Mouse (Mus musculus): Measurements from ENCODE around the gene Rag1. TPM values are rescaled to one million over a fixed set of nuclear protein-coding genes. Genes with fewer than 3 reads are reported as not detected.
A peak's percentile ranks its signal among the peaks of the same experiment; 100 is the strongest.

Gene Rag1
- polyA plus RNA-seq, 1 experiment from 2014 or later = not detected

DNA sequence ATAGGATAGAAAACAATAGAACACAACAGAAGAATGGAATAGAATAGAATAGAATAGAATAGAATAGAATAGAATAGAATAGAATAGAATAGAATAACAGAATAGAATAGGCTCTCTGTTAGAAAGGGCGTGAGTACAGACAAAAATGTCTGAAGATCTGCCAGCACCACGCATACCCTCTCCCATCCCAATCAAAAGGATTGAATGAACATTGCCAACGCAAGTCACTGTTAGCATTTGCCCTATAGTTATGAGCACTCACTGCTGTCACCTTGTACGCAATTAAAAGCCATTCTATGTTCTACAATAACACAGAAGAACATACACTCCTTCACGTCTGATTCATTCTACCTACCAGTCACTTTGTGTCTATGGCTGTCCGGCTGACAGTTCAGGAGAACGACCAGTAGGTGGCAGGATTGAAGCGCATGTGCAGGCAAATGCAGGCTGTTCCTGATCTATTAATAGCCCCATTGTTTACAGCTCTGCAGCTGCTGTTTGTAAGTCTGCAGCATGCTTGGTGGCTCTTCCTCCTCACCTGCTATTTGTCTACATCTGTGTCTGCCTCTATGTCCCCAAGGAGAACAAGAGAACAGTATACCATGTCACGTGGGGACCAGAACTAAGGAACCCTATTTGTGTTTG, 15.9 kb upstream of the Rag1 start:
- DNase-seq (ENCODE audit: extremely low spot score, low spot score) = peak; percentile 74
- Histone ChIP-seq H3K4me3 (no peak overlapping the region), H3K27ac (peak overlapping the region; percentile 82), H3K27me3 (ENCODE audit: poor library complexity, severe bottlenecking) (no peaks in the 10 kb centered on the region), H3K9me3 (no peaks in the 10 kb centered on the region), H3K36me3 (replicated peaks) (no peaks in the 10 kb centered on the region), H3K4me1 (peaks cover 8% of the 10 kb centered on the region)
- 25% methylated on average over 9 of the region's 9 CpGs for WGBS

DNA sequence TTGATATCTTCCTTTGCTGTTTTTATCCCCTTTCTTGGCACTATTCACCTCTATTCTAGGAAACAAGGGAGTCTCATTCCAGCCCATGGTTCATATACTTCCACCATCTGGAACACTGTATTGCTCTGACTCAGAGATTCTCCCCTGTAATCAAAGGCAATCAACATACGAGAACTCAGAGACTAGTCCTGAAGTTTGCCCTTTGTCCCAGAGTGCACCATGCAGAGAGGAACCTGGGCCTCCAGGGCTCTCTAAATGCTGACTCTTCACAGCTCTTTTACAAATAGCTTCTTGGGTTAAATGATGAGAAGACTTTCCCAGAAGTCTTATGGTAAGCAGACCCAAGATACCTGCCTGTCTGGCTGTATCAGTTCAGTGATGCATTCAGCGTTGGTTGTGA, 11.2 kb upstream of the Rag1 start:
- Histone ChIP-seq H3K4me1 (peaks cover 5% of the 10 kb centered on the region), H3K27me3 (ENCODE audit: poor library complexity, severe bottlenecking) (peaks cover 7% of the 10 kb centered on the region; the same call in 1 of the 2 replicates), H3K4me3 (no peak overlapping the region), H3K36me3 (replicated peaks) (no peaks in the 10 kb centered on the region), H3K9me3 (no peaks in the 10 kb centered on the region), H3K27ac (no peak overlapping the region)
- 78% methylated on average over 2 of the region's 2 CpGs for WGBS
- no peak for DNase-seq (ENCODE audit: extremely low spot score, low spot score)

DNA sequence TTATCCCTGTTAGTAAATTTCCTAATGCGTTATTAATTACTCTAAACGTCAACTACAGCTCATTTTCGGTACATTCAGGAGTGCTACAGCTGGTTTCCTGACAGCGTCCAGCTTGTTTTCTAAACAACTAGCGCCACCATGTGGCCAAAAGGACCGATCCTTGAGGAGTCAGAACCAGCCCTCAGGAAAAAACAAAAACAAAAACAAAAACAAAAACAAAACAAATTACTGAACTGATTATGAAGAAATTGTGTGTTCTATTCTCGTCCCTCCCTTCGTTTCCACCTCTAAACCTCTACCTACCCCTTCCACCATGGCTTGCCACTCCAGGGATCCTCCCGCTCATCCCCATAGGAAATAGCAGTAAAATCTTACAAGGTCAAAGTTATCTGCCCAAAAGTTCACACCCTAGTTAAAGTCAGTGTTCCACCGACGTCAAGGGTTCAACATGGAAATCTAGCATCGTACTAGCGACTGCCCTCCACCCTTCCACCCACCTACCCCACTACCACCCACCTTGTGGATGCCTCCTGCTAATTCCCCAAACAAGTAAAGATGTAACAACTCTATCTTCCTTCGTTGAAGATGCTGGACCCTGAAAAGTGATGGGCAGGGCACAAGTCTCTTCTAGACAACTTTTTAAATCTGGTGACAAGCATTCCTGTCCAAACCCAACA, 3.8 kb upstream of the Rag1 start:
- WGBS = 21% methylated on average over 14 of the region's 14 CpGs
- DNase-seq (ENCODE audit: extremely low spot score, low spot score) = peak; percentile 65
- Histone ChIP-seq H3K27me3 (ENCODE audit: poor library complexity, severe bottlenecking) (peaks cover 16% of the 10 kb centered on the region), H3K36me3 (replicated peaks) (no peaks in the 10 kb centered on the region), H3K9me3 (no peaks in the 10 kb centered on the region), H3K4me3 (peak overlapping the region; percentile 38), H3K4me1 (peaks cover 22% of the 10 kb centered on the region), H3K27ac (no peak overlapping the region)

DNA sequence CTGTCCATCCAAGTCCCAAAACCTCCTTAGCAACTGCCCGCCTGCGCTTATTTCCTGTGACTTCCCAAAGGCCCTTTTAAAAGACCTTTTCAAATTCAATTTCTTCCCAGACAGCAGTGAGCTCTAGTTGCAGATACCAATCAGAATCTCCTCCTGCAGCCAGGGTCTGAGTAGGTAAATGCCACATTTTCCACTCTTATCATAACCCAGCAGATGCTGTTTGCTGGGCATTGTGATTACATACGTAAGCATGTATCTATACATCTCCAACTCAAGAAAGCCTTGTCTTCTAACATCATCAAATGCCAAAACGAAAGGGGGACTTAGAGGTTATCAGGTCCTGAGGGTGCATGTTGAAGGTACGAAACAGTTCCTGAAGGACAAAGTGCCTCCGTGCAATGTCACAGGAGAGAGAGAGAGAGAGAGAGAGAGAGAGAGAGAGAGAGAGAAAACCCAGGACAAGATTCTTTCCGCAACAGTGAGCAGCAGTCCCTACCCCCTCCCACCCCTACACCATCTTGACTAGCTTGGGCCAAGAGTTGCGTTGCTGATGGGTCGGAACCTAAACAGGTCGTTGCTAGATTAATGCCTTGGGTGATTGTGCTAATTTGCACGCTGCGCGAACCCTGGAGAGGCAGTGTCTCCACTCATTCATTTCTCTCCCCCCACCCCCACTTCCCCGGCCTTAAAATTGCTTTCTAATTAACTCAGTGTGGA, 3.1 kb upstream of the Rag1 start:
- WGBS = 41% methylated on average over 14 of the region's 14 CpGs
- peaks cover 22% of the 10 kb centered on the region for H3K4me1 ChIP-seq
- peak; percentile 27 for DNase-seq (ENCODE audit: extremely low spot score, low spot score)

DNA sequence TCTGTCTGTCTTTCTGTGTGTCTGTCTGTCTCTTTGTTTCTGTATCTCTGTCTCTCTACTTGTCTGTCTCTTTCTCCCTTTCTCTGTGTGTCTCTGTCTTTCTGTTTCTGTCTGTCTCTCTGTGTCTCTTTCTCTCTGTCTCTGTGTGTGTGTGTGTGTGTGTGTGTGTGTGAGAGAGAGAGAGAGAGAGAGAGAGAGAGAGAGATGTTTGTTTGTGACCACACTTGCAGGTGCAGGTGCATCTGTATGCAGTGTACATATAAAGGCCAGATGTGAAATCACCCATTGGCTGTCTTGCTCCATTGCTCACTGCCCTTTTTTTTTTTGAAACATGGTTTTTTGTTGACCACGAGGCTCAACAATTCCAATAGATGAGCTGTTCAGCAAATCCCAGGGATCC, 1.1 kb upstream of the Rag1 start:
- no peak overlapping the region for H3K4me3 ChIP-seq
- no peaks in the 10 kb centered on the region for H3K36me3 ChIP-seq (replicated peaks)
- no peaks in the 10 kb centered on the region for H3K9me3 ChIP-seq
- WGBS = 79% methylated on average over 1 of the region's 1 CpGs
- H3K27me3 ChIP-seq (ENCODE audit: poor library complexity, severe bottlenecking) = peaks cover 9% of the 10 kb centered on the region
- H3K27ac ChIP-seq = no peak overlapping the region
- H3K4me1 ChIP-seq = peaks cover 22% of the 10 kb centered on the region
- no peak for DNase-seq (ENCODE audit: extremely low spot score, low spot score)

More for the DNA sequence above, 3.1 kb upstream of the Rag1 start:
- Histone ChIP-seq H3K36me3 (replicated peaks) (no peaks in the 10 kb centered on the region), H3K9me3 (no peaks in the 10 kb centered on the region), H3K27ac (no peak overlapping the region), H3K27me3 (ENCODE audit: poor library complexity, severe bottlenecking) (peaks cover 14% of the 10 kb centered on the region), H3K4me3 (peak overlapping the region; percentile 38)

DNA sequence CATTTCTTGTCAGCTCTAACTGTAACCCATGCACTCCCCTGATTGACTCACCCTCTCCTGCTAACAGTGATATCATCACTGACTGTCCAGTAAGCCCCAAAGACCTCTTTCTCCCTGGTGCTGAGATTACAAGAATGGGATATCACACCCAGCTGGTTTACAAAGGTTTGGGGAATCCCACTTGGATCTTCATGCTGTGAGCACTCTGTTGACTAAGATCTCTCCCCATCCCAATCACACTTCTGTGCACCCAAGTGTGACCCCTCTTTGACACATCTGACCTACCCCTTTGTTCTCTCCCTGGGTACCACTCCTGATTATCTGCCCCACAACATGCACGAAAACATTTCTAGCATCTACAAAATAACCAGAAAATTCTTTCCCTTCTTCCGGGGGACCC, 940 bp downstream of the Rag1 start:
- Histone ChIP-seq H3K4me3 (no peak overlapping the region), H3K27me3 (ENCODE audit: poor library complexity, severe bottlenecking) (peaks cover 9% of the 10 kb centered on the region), H3K4me1 (peaks cover 22% of the 10 kb centered on the region), H3K9me3 (no peaks in the 10 kb centered on the region), H3K27ac (no peak overlapping the region), H3K36me3 (replicated peaks) (no peaks in the 10 kb centered on the region)
- DNase-seq (ENCODE audit: extremely low spot score, low spot score) = no peak
- WGBS = 70% methylated on average over 2 of the region's 2 CpGs

DNA sequence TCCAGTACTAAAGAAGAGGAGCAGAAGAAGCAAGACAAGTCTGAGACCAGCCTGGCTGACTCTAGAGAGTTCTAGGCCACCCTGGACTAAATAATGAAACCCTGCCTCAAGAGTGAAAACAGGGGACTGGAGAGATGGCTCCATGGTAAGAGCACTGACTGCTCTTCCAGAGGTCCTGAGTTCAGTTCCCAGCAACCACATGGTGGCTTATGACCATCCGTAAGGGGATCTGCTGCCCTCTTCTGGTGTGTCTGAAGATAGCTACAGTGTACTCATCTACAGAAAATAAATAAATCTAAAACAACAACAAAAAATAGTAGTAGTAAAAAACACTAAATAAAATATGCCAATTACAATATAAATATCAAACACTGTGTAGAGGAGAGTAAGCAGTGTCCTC, 3.5 kb downstream of the Rag1 start:
- no peak for DNase-seq (ENCODE audit: extremely low spot score, low spot score)
- H3K9me3 ChIP-seq = no peaks in the 10 kb centered on the region
- H3K36me3 ChIP-seq (replicated peaks) = no peaks in the 10 kb centered on the region
- peaks cover 11% of the 10 kb centered on the region for H3K4me1 ChIP-seq
- no peaks in the 10 kb centered on the region; the same call in 1 of the 2 replicates for H3K27me3 ChIP-seq (ENCODE audit: poor library complexity, severe bottlenecking)
- no peak overlapping the region for H3K4me3 ChIP-seq
- WGBS = 82% methylated on average over 1 of the region's 1 CpGs
- no peak overlapping the region for H3K27ac ChIP-seq

DNA sequence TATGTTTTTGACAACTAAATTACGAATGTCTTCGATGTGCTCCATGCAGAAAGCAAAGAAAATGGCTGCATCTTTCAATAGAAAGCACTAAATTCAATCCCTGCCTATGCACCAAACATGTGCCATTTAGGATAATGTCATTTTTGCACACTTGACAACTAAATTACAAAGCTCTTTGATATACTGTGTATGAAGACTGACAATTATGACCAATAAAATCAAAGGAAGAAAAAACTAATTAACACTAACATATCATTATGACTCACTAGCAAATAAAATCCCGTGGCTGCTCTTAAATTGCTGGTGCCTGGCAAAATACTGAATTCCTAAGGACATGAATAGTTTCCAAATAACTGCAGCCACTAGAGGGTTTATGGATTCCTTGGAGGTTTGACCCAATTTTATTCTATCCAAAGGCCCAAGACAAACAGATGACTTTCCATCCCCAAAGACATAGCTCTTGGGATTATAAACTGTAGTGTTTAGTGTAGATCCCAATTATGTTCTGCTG, 9.4 kb downstream of the Rag1 start:
- Histone ChIP-seq H3K9me3 (no peaks in the 10 kb centered on the region), H3K27me3 (ENCODE audit: poor library complexity, severe bottlenecking) (no peaks in the 10 kb centered on the region), H3K36me3 (replicated peaks) (no peaks in the 10 kb centered on the region), H3K4me1 (no peaks in the 10 kb centered on the region), H3K4me3 (no peak overlapping the region), H3K27ac (no peak overlapping the region)
- WGBS = 86% methylated on average over 3 of the region's 3 CpGs
- DNase-seq (ENCODE audit: extremely low spot score, low spot score) = no peak

DNA sequence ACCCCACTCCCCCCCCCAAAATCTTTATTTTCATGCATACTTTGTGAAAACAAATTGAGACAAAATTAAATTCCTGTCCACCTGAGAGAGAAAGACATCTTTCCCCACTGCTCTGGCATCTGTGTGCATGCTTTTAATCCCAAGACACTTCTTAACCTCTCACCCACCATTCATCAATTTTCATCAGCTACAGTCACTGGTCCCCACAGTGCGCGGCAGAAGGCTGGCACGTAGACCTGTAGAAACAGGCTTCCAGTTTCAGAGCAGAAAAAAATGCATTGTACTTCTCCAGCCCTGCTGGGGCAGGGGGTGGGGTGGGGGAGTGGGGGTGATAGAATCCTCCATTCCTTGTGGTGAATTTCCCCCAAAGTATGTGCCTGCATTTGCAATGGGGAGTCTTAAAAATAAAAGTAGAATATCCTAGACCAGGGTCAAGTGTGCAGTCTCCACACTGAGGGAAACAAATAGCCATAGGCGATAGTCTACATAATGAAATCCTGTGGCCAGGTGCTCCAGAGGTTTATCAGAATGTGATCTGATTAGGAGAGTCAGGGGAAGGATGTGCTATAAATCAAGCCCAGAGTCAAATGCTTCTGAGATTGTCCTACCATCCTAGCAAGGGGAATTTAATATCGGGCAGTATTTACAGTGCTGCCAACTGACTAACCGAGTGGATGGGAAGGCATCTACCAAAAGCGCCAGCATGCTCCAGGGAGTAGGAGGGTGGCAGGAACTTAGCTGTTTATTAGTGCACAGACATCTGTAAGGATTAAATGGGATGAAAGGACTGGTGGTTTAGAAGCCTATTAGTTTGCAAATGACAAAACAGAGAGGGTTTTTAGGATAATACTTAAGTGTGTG, 10.1 kb downstream of the Rag1 start:
- Histone ChIP-seq H3K27me3 (ENCODE audit: poor library complexity, severe bottlenecking) (no peaks in the 10 kb centered on the region), H3K4me1 (no peaks in the 10 kb centered on the region), H3K36me3 (replicated peaks) (no peaks in the 10 kb centered on the region), H3K9me3 (no peaks in the 10 kb centered on the region), H3K4me3 (no peak overlapping the region), H3K27ac (no peak overlapping the region)
- 82% methylated on average over 7 of the region's 7 CpGs for WGBS
- DNase-seq (ENCODE audit: extremely low spot score, low spot score) = no peak

DNA sequence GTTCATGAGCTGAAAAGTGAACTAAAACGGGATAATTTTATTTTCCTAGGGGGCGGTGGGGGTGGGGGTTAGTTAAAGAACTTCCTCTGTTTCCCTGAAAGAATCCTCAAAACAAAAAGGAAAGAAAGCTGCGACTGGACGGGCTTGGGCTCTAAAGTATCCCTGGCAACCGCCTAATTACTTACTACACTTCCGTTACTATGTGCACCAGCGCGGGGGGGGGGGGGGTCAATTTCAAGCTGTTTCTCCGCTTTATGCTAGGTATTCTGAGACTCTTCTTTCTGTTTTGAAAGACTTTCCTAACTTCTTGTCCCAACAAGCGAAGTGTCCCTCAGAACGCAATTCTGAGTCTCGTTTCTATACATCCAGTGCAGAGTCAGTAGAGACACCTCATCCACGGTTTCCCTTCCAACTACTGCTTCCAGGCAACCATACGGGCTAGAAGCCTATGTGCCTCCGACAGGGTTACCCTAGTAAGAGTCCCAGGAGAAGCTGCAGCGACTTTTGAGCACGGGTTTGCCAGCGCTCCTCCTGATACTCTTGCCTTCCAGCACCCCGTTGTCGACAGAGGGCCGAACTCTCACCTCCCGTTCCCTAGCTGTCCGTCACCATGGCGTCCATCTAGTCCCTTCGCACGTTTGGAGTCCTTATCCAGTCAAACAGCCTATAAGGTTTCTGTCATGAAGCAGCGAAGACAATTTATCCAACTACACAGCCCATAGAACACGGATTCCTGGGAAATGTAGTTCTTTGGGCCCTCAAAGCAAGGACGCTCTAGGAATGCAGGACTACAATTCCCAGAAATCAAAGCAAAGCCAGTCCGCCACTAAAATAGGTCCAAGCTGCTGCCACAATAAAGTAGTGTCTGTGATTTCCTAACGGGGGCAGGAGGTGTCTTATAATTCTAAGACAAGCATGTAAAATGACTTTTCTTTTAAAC, 20.7 kb downstream of the Rag1 start:
- peak overlapping the region; percentile 69 for H3K4me3 ChIP-seq
- H3K4me1 ChIP-seq = peaks cover 31% of the 10 kb centered on the region
- WGBS = 2% methylated on average over 31 of the region's 31 CpGs
- H3K27ac ChIP-seq = peak overlapping the region; percentile 88
- H3K27me3 ChIP-seq (ENCODE audit: poor library complexity, severe bottlenecking) = no peaks in the 10 kb centered on the region
- DNase-seq (ENCODE audit: extremely low spot score, low spot score) = peak; percentile 81
- no peaks in the 10 kb centered on the region for H3K9me3 ChIP-seq
- no peaks in the 10 kb centered on the region for H3K36me3 ChIP-seq (replicated peaks)

DNA sequence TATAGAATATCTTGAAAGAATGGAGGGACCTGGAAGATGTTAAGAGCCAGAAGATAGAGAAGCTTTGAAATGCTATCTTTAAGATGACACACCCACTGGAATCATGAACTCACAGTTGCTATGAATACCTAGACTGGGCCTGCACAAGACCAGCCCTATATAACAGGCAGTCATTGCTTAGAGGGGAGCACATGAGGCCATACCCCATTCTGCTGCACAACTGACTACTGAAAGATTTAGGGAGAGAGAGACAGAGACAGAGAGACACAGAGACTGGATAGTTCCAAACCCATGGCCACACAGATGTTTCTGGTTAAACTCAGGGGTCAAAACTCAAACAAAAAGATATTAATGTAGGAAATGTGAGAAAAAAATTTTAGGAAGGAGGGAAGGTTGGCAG, 22.1 kb downstream of the Rag1 start:
- Histone ChIP-seq H3K9me3 (no peaks in the 10 kb centered on the region), H3K4me1 (peaks cover 44% of the 10 kb centered on the region)
- no peak for DNase-seq (ENCODE audit: extremely low spot score, low spot score)

More for the DNA sequence above, 22.1 kb downstream of the Rag1 start:
- H3K4me3 ChIP-seq = no peak overlapping the region
- no peak overlapping the region for H3K27ac ChIP-seq
- no peaks in the 10 kb centered on the region for H3K27me3 ChIP-seq (ENCODE audit: poor library complexity, severe bottlenecking)
- H3K36me3 ChIP-seq (replicated peaks) = no peaks in the 10 kb centered on the region
